ENCODE assay signal across 8 mouse cellular contexts in genomic region chr5:110879584-110880374, GRCm38 (mm10). TPM values are rescaled to one million over a fixed set of nuclear protein-coding genes. Genes with fewer than 3 reads are reported as not detected.
DNase-seq lines count a peak whose midpoint lies in the region; ATAC-seq and TF ChIP-seq lines count a peak whose summit lies in the region.

TSS of gene Ttc28 (plus strand) at chr5:110879803.

- peaks cover 14% of the 10 kb centered on the region for H3K4me1 ChIP-seq in G1E (ENCODE audit: insufficient read depth, low read depth, low read length)
- peaks cover 23% of the 10 kb centered on the region for H3K4me1 ChIP-seq in forebrain, embryonic 15.5 days

- peak within 1 kb of the TSS; percentile 79 for H3K4me3 ChIP-seq in G1E (ENCODE audit: low read depth, low read length)
- peak within 1 kb of the TSS; percentile 93 for H3K4me3 ChIP-seq in forebrain, embryonic 15.5 days

- peak within 1 kb of the TSS; percentile 86 for H3K27ac ChIP-seq in forebrain, embryonic 15.5 days (replicated peaks)

- ATAC-seq in G1E (ENCODE audit: extremely low read depth, insufficient number of reproducible peaks, low FRiP score, poor library complexity, severe bottlenecking): no peak
- peak; percentile 92 for ATAC-seq in forebrain, embryonic 15.5 days (replicated peaks)
- 0 out of 2 replicates have a peak, but pooled peaks have one; percentile 13 for ATAC-seq in neutrophil, adult 5-6 weeks (ENCODE audit: extremely low read depth, insufficient number of reproducible peaks, low FRiP score, poor library complexity, severe bottlenecking)

- TF ChIP-seq CTCF in G1E (IDR thresholded peaks at IDR 0.05; ENCODE audit: low read depth, low read length): no peak

- peak within 1 kb of the TSS; percentile 77 for H3K4me2 ChIP-seq in forebrain, embryonic 15.5 days (replicated peaks)

- H3K9ac ChIP-seq in forebrain, embryonic 15.5 days (replicated peaks): peak within 1 kb of the TSS; percentile 90

- peak; percentile 88 for DNase-seq in G1E (ENCODE audit: low spot score)
- DNase-seq in cerebellum, adult 11 months: peak; percentile 85
- peak; percentile 94 to 97 for DNase-seq in heart, postnatal 14 days
- peak; percentile 78 to 90 for DNase-seq in layer of hippocampus, adult 18-20 months (ENCODE audit: low spot score in 2 of 2)
- DNase-seq in lung, adult 18-20 months: peak; percentile 77 to 84
- peak; percentile 87 for DNase-seq in testis, postnatal 14 days (ENCODE audit: low spot score)

- no peaks in the 10 kb centered on the region for H3K9me3 ChIP-seq in G1E (replicated peaks)
- H3K9me3 ChIP-seq in forebrain, embryonic 15.5 days: no peaks in the 10 kb centered on the region

- intact Hi-C loops in heart, postnatal 14 days (cut with DNase I): loop anchor here (2.0 to 5.0 kb wide), 2 partner anchors 19 to 37 kb away; no protein-coding TSS in a partner anchor

- WGBS in forebrain, embryonic 15.5 days: under 1% methylated on average over 99 of the region's 101 CpGs

- H3K27me3 ChIP-seq in G1E (ENCODE audit: insufficient read depth, low read length): no peaks in the 10 kb centered on the region
- H3K27me3 ChIP-seq in forebrain, embryonic 15.5 days: no peaks in the 10 kb centered on the region

- peaks cover 21% of the 10 kb centered on the region for H3K36me3 ChIP-seq in G1E (replicated peaks)
- H3K36me3 ChIP-seq in forebrain, embryonic 15.5 days: no peaks in the 10 kb centered on the region

RNA-seq across cellular contexts. Expression of gene Ttc28, which starts in this region (rescaled TPM):
- 2.0 and 2.7 TPM in 2 replicates for total RNA-seq in G1E (2014; fragmentation: Nextera tagmentation)
- 0.55 and 0.64 TPM in 2 replicates for total RNA-seq in G1E (2017)
- polyA plus RNA-seq in G1E (2012): 0.28 and 0.46 TPM in 2 replicates
- 40.7 and 42.8 TPM in 2 replicates for polyA plus RNA-seq in forebrain, embryonic 15.5 days (2015; fragmentation: Nextera tagmentation; extraction: Ambion mirVana)
- total RNA-seq in heart, postnatal 14 days (2021): 10 to 100 TPM; 20.5 to 21.6 TPM
- 1 to 10 TPM; 7.6 to 7.8 TPM for total RNA-seq in layer of hippocampus, adult 18-20 months (2021)
- total RNA-seq in neutrophil, adult 5-6 weeks (2017): 3.7 and 6.3 TPM in 2 replicates

Comparison
In these comparisons a context has a peak if more than half of its experiments do, and no peak if none do; other contexts are left out.
1. RNA of gene Ttc28 (polyA plus RNA-seq): 40.7 to 42.8 TPM in forebrain, embryonic 15.5 days; 0.28 to 0.46 TPM in G1E; every median in the first group is over 10 times any median in the second.
2. Peak in every context shown above with its lines, with median percentiles within 50 percentile points of each other: DNase-seq.